Mouse (Mus musculus) ES-CJ7 (cell line): ENCODE data around the gene Cables2.

Experiments used
- DNase-seq: peaks from one replicate; pipeline ENCODE4 v3.0.0; 2011; ENCODE audit warnings: low read depth, low spot score

Gene Cables2

GRCm38 (mm10) chr2:180227262-180228059 is 45.8 kb downstream of the Cables2 start:
- peak; percentile 99 for DNase-seq

- peak; percentile 71 for DNase-seq
These were observed 47.4 kb downstream of the Cables2 start, which contains the start of gene Lama5 for GRCm38 (mm10) chr2:180225762-180226378. Gene Lama5, minus strand, starts transcription at chr2:180225859.

- DNase-seq = no peak
These were observed 48.1 kb downstream of the Cables2 start for GRCm38 (mm10) chr2:180225044-180225761.

DNA sequence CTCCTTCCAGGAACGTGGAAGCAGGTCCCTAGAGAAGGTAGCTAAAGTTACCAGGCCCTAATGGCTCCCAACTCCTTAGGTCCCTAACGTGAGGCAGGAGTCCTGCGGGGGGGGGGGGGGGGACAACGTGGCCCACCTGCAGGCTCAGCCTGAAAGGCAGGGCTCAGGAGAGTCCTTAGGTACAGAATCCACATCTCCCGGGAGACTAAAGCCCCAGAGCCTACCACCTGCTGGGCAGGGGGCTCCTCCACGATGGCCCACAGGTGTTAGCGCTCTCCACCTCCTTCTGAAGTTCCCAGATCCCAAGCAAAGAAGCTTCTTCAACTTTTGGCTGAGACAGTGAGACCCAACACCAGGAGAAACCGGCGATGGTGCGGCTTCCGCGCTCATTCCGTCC is 48.7 kb downstream of the Cables2 start:
- DNase-seq = peak; percentile 55

DNA sequence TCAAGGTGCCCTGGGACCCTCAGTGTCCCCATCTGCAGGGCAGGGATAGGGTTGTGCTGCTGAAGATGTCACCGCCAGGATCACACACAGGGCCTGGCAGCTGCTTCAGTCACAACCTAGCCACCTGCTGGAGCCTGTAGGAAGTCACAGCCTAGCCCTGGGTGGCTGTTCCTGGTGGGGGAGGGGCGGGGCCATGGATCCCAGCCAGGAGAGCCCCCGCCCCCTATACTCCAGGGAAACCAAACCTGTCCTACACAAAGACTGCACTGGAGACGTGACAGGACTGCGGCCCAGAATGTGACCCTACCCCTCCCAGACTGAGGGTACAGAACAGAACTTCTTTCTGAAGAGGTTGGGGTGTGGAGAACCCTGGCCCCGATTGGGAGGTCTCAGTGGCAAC is 51.0 kb downstream of the Cables2 start:
- peak; percentile 92 for DNase-seq

- DNase-seq = no peak
These were observed 52.2 kb downstream of the Cables2 start for GRCm38 (mm10) chr2:180221051-180221450.

DNA sequence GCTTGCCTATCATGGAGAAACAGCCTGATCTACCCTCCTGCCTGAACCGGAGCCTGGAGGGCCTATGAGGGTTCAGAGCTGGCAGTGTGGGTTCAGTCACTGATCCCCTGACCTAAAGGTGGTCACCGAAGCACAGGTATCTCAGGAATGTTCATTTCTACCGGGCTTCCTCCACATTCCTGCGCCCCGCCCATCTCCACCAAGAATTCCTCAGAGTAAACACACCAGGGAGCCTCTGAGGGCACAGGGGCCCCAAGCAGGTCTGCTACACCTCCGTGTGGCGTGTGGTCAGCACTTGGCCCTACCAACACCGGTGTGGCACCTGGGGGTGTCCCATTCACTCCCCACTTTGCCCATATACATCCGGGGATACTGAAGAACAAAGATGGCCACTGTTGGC is 53.1 kb downstream of the Cables2 start:
- peak; percentile 85 for DNase-seq

DNA sequence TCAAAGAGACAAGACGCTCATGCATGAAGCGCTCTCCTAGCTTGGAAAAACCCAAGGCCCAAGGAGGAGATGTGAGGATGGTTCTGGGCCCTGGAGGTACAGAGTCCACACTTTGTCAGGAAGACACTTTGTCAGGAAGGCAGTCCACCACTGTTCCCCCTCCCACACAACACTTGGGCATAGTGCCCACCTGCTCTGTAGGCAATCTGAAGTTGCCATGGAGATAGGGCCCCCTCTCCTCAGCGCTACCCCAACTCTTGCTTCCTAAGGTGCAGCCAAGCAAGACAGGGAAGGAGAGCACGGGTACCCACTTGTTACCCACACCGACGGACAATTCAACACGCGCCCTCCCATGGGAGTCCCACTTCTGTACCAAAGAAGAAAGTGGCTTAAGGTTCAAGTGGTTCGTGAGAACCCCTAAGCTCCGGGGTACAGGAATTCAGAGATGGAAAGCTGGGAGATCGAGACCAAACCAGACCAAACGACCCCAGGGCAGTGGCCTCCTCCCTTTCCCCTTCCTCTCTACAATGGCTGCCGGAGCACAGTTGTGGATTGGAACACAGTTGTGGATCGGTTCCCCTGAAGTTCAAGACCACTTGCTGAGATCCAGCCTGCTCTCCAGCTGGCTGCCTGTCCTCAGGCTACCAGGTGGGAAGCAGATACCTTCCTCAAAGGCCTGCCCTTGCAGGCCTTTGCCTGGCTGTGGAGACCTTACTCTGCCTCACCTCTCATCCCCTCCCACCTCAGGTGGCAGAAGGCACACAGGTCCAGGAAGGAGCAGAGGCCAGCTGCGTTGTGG is 54.0 kb downstream of the Cables2 start:
- DNase-seq = no peak

DNA sequence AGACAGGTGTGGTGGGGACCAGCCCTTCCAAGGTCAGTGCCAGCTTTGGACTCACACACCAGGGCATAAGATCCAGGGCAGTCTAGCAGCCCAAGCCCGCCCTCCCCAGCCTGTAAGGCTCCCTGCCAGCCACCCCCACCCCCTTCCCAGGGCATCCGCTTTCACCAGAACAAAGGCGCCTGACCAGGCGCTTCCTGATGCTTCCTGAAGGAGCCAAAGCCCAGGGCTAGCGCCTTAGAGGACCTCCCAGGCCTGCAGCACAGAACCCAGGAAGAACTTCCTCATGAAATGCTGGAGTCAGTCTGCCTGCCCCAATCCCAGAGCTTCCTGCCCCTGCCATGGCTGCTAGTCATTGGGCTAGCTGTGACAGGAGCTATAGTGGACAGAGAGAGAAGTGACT is 54.6 kb downstream of the Cables2 start:
- DNase-seq = no peak

- no peak for DNase-seq
These were observed 55.1 kb downstream of the Cables2 start for GRCm38 (mm10) chr2:180218241-180218640.

- DNase-seq = no peak
These were observed 55.7 kb downstream of the Cables2 start for GRCm38 (mm10) chr2:180217587-180217986.

- no peak for DNase-seq
These were observed 56.4 kb downstream of the Cables2 start for GRCm38 (mm10) chr2:180216921-180217320.

DNA sequence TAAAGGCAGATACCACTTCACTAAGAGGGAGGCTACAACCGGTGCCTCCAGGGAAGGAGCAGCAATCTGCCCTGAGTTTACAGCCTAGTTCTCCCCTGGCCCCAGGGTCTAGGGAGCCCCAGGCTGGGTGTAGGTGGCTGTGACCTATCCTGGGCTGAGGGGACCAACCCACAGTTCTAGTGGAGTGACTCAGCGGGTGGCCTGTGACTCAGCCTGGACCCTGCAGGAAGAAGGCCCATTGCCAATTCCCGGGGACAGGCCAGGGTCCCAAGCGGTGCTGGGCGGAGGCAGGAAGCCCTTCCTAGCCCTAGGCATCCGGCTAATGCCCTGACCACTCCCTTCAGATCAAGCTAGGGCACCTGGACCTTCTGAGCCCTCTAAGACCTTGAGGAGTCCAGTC is 57.3 kb downstream of the Cables2 start:
- no peak for DNase-seq

GRCm38 (mm10) chr2:180215011-180215461 is 58.3 kb downstream of the Cables2 start:
- no peak for DNase-seq

GRCm38 (mm10) chr2:180214352-180214978 is 58.8 kb downstream of the Cables2 start:
- no peak for DNase-seq

DNA sequence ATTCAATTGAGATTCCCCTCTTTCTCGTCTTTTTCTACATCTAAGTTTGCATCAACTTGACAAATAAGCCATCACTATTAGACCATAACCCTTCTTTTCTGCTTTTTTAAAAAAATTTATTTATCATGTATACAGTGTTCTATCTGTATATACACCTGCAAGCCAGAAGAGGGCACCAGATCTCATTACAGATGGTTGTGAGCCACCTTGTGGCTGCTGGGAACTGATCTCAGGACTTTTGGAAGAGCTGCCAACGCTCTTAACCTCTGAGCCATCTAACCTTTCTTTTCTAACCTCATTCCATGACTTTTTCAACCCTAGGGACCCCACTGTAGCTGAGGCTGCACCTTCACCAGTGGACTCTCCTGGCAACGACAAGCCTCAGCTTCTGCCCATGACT is 61.0 kb downstream of the Cables2 start:
- DNase-seq = peak; percentile 46

- DNase-seq = no peak
These were observed 64.3 kb downstream of the Cables2 start for GRCm38 (mm10) chr2:180208976-180209375.
